Mouse (Mus musculus) lung, postnatal 0 days (tissue): Measurements from ENCODE around the gene Lrrfip1. TPM values are rescaled to one million over a fixed set of nuclear protein-coding genes. Genes with fewer than 3 reads are reported as not detected.
A peak's percentile ranks its signal among the peaks of the same experiment; 100 is the strongest.

ENCODE experiments used
- ATAC-seq: fragments of 200-750 bp; cut with Nextera tagmentation; 2 replicates; pipeline ENCODE4 v1.8.0; 2017; ENCODE audit warnings: moderate library complexity
- DNase-seq: peaks from one replicate; pipeline ENCODE4 v3.0.0-alpha.2; 2016; ENCODE audit warnings: low spot score
- H3K27ac ChIP-seq: fragments of 300-500 bp; sonication (generic); 2 replicates; pipeline ENCODE4 v1.5.1; 2014; ENCODE audit warnings: antibody characterized with exemption, mild to moderate bottlenecking, low read length, mixed read lengths
- H3K27me3 ChIP-seq: fragments of 300-500 bp; sonication (generic); replicated peaks from 2 replicates; pipeline ENCODE4 v1.6.1; 2014; ENCODE audit warnings: low read length, mixed read lengths; ENCODE audit not compliant: insufficient read depth
- H3K36me3 ChIP-seq: fragments of 300-500 bp; sonication (generic); 2 replicates; pipeline ENCODE4 v1.6.1; 2014; ENCODE audit warnings: low read length, mixed read lengths; ENCODE audit not compliant: insufficient read depth
- H3K4me1 ChIP-seq: fragments of 300-500 bp; sonication (generic); 2 replicates; pipeline ENCODE4 v1.6.1; 2014; ENCODE audit warnings: antibody characterized with exemption, low read depth, low read length, mixed read lengths; ENCODE audit not compliant: insufficient read depth
- H3K4me2 ChIP-seq: fragments of 300-500 bp; sonication (generic); replicated peaks from 2 replicates; pipeline ENCODE4 v1.6.1; 2014; ENCODE audit warnings: low read depth, mild to moderate bottlenecking, low read length, moderate library complexity, mixed read lengths
- H3K4me3 ChIP-seq: fragments of 300-500 bp; sonication (generic); 2 replicates; pipeline ENCODE4 v1.5.1; 2014; ENCODE audit warnings: low read depth, low read length
- H3K9ac ChIP-seq: fragments of 300-500 bp; sonication (generic); replicated peaks from 2 replicates; pipeline ENCODE4 v1.6.1; 2014; ENCODE audit warnings: low read depth, mild to moderate bottlenecking
- H3K9me3 ChIP-seq: fragments of 300-500 bp; sonication (generic); 2 replicates; pipeline ENCODE4 v1.6.1; 2016; ENCODE audit warnings: low read length, mixed read lengths
- CTCF ChIP-seq: IDR thresholded peaks from 2 replicates; pipeline ENCODE4 v1.5.1; 2016; ENCODE audit warnings: antibody characterized with exemption, mild to moderate bottlenecking
- EP300 ChIP-seq: IDR thresholded peaks from 2 replicates; pipeline ENCODE4 v1.6.1; 2016; ENCODE audit warnings: antibody characterized with exemption, mild to moderate bottlenecking, control low read depth
- WGBS: fragments of 180-500 bp; shearing (Covaris S2); extraction: QIAGEN DNeasy Blood & Tissue Kit; methylation state at CpG from one replicate; pipeline ENCODE4 v1.1.7; 2014; 5-methylcytosine and 5-hydroxymethylcytosine counted together
- polyA plus RNA-seq: library from polyadenylated mRNA; unstranded; fragments of >200 nt; fragmentation: Nextera tagmentation; extraction: Ambion mirVana; gene quantifications from 2 replicates; pipeline ENCODE4 v1.2.1, GENCODE M21; 2015

The Lrrfip1 gene
- polyA plus RNA-seq, 1 experiment from 2014 or later = 83.1 TPM

- ATAC-seq = peak; percentile 74
- Histone ChIP-seq H3K9ac (peak overlapping the region; percentile 71), H3K4me1 (peaks cover 27% of the 10 kb centered on the region; the same call in 1 of the 2 replicates), H3K27ac (peak overlapping the region; percentile 90), H3K4me2 (peak overlapping the region; percentile 75), H3K9me3 (no peaks in the 10 kb centered on the region), H3K36me3 (no peaks in the 10 kb centered on the region), H3K27me3 (no peaks in the 10 kb centered on the region), H3K4me3 (peak overlapping the region; percentile 50)
- peak; percentile 85 for DNase-seq
- TF ChIP-seq EP300 = no peak
- TF ChIP-seq CTCF = peak; percentile 30
- 5% methylated on average over 23 of the region's 41 CpGs for WGBS
These were observed 54.9 kb downstream of the Lrrfip1 start for GRCm38 (mm10) chr1:91053218-91054073.

- WGBS = 22% methylated on average over 10 of the region's 10 CpGs
- Histone ChIP-seq H3K4me1 (peaks cover 27% of the 10 kb centered on the region; the same call in 1 of the 2 replicates), H3K27me3 (no peaks in the 10 kb centered on the region)
These were observed 55.5 kb downstream of the Lrrfip1 start for GRCm38 (mm10) chr1:91054074-91054471.

GRCm38 (mm10) chr1:91054815-91055214 is 56.3 kb downstream of the Lrrfip1 start:
- 18% methylated on average over 3 of the region's 3 CpGs for WGBS
- peak; percentile 93 for DNase-seq

More at GRCm38 (mm10) chr1:91054074-91054471, 55.5 kb downstream of the Lrrfip1 start:
- Histone ChIP-seq H3K4me3 (peak overlapping the region; percentile 50), H3K9me3 (no peaks in the 10 kb centered on the region), H3K27ac (peak overlapping the region; percentile 90), H3K9ac (peak overlapping the region; percentile 71), H3K4me2 (peak overlapping the region; percentile 75), H3K36me3 (no peaks in the 10 kb centered on the region)
- ATAC-seq (peak; percentile 41), DNase-seq (peak; percentile 89)
- TF ChIP-seq CTCF (no peak), EP300 (peak; percentile 81)

GRCm38 (mm10) chr1:91055744-91056143 is 57.2 kb downstream of the Lrrfip1 start:
- TF ChIP-seq CTCF = peak; percentile 30; the same call in 1 of the 2 replicates
- no peak for TF ChIP-seq EP300
- no peak overlapping the region for H3K9ac ChIP-seq

More at GRCm38 (mm10) chr1:91054815-91055214, 56.3 kb downstream of the Lrrfip1 start:
- H3K4me2 ChIP-seq = peak overlapping the region; percentile 75
- H3K9me3 ChIP-seq = no peaks in the 10 kb centered on the region
- peak overlapping the region; percentile 90 for H3K27ac ChIP-seq
- H3K9ac ChIP-seq = peak overlapping the region; percentile 71; the same call in 1 of the 2 replicates
- peaks cover 29% of the 10 kb centered on the region; the same call in 1 of the 2 replicates for H3K4me1 ChIP-seq
- peak; percentile 48 for ATAC-seq
- peak overlapping the region; percentile 50 for H3K4me3 ChIP-seq
- TF ChIP-seq CTCF = 0 out of 2 replicates have a peak, but pooled peaks have one; percentile 3
- TF ChIP-seq EP300 = no peak
- H3K36me3 ChIP-seq = no peaks in the 10 kb centered on the region
- no peaks in the 10 kb centered on the region for H3K27me3 ChIP-seq

DNA sequence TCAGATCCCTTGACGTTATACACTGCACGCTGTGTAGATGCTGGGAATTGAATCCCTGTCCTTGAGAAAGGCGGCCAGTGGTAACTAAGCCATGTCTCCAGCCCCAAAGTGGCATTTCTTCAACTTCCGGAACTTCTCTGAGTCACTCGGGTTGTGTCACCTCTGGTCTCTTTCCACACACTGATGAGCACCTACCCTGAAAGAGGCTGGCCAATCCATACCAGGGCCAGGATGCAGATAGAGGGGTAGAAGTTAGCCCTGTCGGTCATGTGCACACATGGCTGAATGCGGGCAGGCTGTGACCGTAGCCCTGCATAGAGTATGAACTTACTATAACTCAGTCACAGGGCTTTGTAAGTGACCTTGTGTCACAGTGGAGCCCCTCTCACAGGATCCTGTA is 57.9 kb downstream of the Lrrfip1 start:
- TF ChIP-seq EP300 = no peak
- TF ChIP-seq CTCF = no peak
- H3K9ac ChIP-seq = no peak overlapping the region
- peak overlapping the region; percentile 50; the same call in 1 of the 2 replicates for H3K4me3 ChIP-seq
- H3K27ac ChIP-seq = peak overlapping the region; percentile 90; the same call in 1 of the 2 replicates
- H3K9me3 ChIP-seq = no peaks in the 10 kb centered on the region
- no peaks in the 10 kb centered on the region for H3K36me3 ChIP-seq
- peaks cover 39% of the 10 kb centered on the region; the same call in 1 of the 2 replicates for H3K4me1 ChIP-seq
- H3K27me3 ChIP-seq = no peaks in the 10 kb centered on the region
- H3K4me2 ChIP-seq = peak overlapping the region; percentile 75
- no peak for ATAC-seq
- whole genome bisulfite sequencing = 62% methylated on average over 8 of the region's 8 CpGs
- DNase-seq = peak; percentile 61

More at GRCm38 (mm10) chr1:91055744-91056143, 57.2 kb downstream of the Lrrfip1 start:
- ATAC-seq (no peak), DNase-seq (no peak)
- Histone ChIP-seq H3K27ac (peak overlapping the region; percentile 90), H3K4me3 (peak overlapping the region; percentile 50), H3K36me3 (no peaks in the 10 kb centered on the region), H3K9me3 (no peaks in the 10 kb centered on the region), H3K27me3 (no peaks in the 10 kb centered on the region), H3K4me2 (peak overlapping the region; percentile 75), H3K4me1 (peaks cover 34% of the 10 kb centered on the region; the same call in 1 of the 2 replicates)
- 28% methylated on average over 9 of the region's 9 CpGs for WGBS
